In the genomic region with DNA sequence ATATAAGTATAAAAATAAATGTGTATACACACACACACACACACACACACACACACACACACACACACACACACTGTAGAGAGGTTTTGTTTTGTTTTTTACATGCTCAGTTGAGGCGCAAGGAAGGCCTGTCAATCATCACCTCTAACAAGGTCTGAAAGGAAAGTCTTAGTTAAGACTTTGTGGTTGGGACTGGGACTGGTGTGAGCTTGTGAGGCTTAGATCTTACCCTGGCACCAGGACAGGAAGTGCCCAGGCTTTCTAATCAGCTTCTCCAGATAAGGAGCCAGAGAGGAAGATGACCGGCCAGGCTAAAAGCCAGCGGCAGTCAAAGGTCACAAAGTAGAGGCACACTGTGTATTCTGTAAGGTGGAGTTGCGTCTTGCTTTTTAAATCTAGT, we compare ENCODE assay signal across 33 mouse cellular contexts. TPM values are rescaled to one million over a fixed set of nuclear protein-coding genes. Genes with fewer than 3 reads are reported as not detected.
DNase-seq lines count a peak whose midpoint lies in the region; ATAC-seq and TF ChIP-seq lines count a peak whose summit lies in the region.
"Had no signal": no experiment of that assay in that cellular context is flagged by ENCODE, and none has a peak within 500 bp of the region (broad histone marks: within the 10 kb centered on the region; RNA-seq: fewer than 3 reads in every experiment).

No protein-coding gene starts in this region.

- no peaks in the 10 kb centered on the region for H3K9me3 ChIP-seq in liver, postnatal 0 days (ENCODE audit: low read length)
- H3K9me3 ChIP-seq: embryonic facial prominence, embryonic 10.5 days; embryonic facial prominence, embryonic 13.5 days; forebrain, embryonic 13.5 days; G1E; hindbrain, embryonic 10.5 days; hindbrain, embryonic 13.5 days had no signal

- TF ChIP-seq EP300 in liver, postnatal 0 days (IDR thresholded peaks at IDR 0.05; ENCODE audit: low read depth) = no peak

- 41% methylated on average over 4 of the region's 4 CpGs for WGBS in liver, adult 2 months
- WGBS in liver, postnatal 0 days (ENCODE audit: insufficient replicate concordance) = 24% methylated on average over 4 of the region's 4 CpGs

- H3K4me3 ChIP-seq in liver, adult 2 months (ENCODE audit: insufficient read depth, low read depth, low read length) = no peak overlapping the region
- no peak overlapping the region for H3K4me3 ChIP-seq in liver, postnatal 0 days (ENCODE audit: low read depth, low read length)
- H3K4me3 ChIP-seq: embryonic facial prominence, embryonic 10.5 days; embryonic facial prominence, embryonic 13.5 days; erythroblast, embryonic 14.5 days; forebrain, embryonic 13.5 days; hindbrain, embryonic 10.5 days; hindbrain, embryonic 13.5 days had no signal

- H3K36me3 ChIP-seq in liver, adult 2 months (ENCODE audit: control insufficient read depth, insufficient read depth, low read length) = no peaks in the 10 kb centered on the region
- H3K36me3 ChIP-seq in liver, postnatal 0 days (replicated peaks; ENCODE audit: insufficient read depth, low read length) = no peaks in the 10 kb centered on the region
- H3K36me3 ChIP-seq: embryonic facial prominence, embryonic 10.5 days; embryonic facial prominence, embryonic 13.5 days; G1E; hindbrain, embryonic 10.5 days; hindbrain, embryonic 13.5 days had no signal

- TF ChIP-seq POLR2A in liver, adult 2 months (IDR thresholded peaks at IDR 0.05; ENCODE audit: extremely low read depth, insufficient read depth, low read length) = no peak

- H3K4me1 ChIP-seq in liver, adult 2 months (ENCODE audit: control insufficient read depth, insufficient read depth, low read length) = no peaks in the 10 kb centered on the region
- H3K4me1 ChIP-seq in liver, postnatal 0 days (ENCODE audit: insufficient read depth) = no peaks in the 10 kb centered on the region
- H3K4me1 ChIP-seq: embryonic facial prominence, embryonic 10.5 days; embryonic facial prominence, embryonic 13.5 days; forebrain, embryonic 13.5 days; hindbrain, embryonic 10.5 days; hindbrain, embryonic 13.5 days had no signal

- TF ChIP-seq CTCF in liver, adult 2 months (IDR thresholded peaks at IDR 0.05; ENCODE audit: low read depth, low read length) = no peak
- no peak for TF ChIP-seq CTCF in liver, postnatal 0 days (IDR thresholded peaks at IDR 0.05; ENCODE audit: low read depth)

- ATAC-seq in liver, postnatal 0 days = no peak
- ATAC-seq in hematopoietic stem cell, adult 5-6 weeks (replicated peaks in 1 of 2; ENCODE audit: insufficient read depth in 1 of 2, low FRiP score in 2 of 2, low TSS enrichment in 1 of 2, low read depth in 1 of 2, poor library complexity in 2 of 2, severe bottlenecking in 2 of 2) = peak; percentile 67 to 91
- ATAC-seq: forebrain, embryonic 13.5 days; forebrain, embryonic 16.5 days; hindbrain, embryonic 16.5 days; Patski had no signal

- H3K27me3 ChIP-seq in liver, adult 2 months (ENCODE audit: control insufficient read depth, insufficient read depth, low read length) = no peaks in the 10 kb centered on the region
- H3K27me3 ChIP-seq in liver, postnatal 0 days (ENCODE audit: insufficient read depth, low read length) = no peaks in the 10 kb centered on the region
- H3K27me3 ChIP-seq: CH12.LX; embryonic facial prominence, embryonic 13.5 days; forebrain, embryonic 13.5 days; hindbrain, embryonic 13.5 days; Patski had no signal

- no peak overlapping the region for H3K9ac ChIP-seq in liver, adult 2 months (ENCODE audit: low read depth, low read length)
- H3K9ac ChIP-seq in liver, postnatal 0 days (replicated peaks) = no peak overlapping the region
- H3K9ac ChIP-seq: embryonic facial prominence, embryonic 13.5 days; forebrain, embryonic 13.5 days; hindbrain, embryonic 13.5 days had no signal

- no peak overlapping the region for H3K27ac ChIP-seq in liver, adult 2 months (replicated peaks; ENCODE audit: insufficient read depth, low read depth, low read length)
- H3K27ac ChIP-seq in liver, postnatal 0 days (ENCODE audit: low read depth) = no peak overlapping the region
- H3K27ac ChIP-seq: embryonic facial prominence, embryonic 10.5 days; embryonic facial prominence, embryonic 13.5 days; forebrain, embryonic 13.5 days; hindbrain, embryonic 10.5 days; hindbrain, embryonic 13.5 days had no signal

- no peaks in the 10 kb centered on the region for H3K79me2 ChIP-seq in liver, adult 2 months (ENCODE audit: control insufficient read depth, insufficient read depth, low read length)

- no peak overlapping the region for H3K4me2 ChIP-seq in liver, postnatal 0 days (ENCODE audit: low read depth, low read length)
- H3K4me2 ChIP-seq: embryonic facial prominence, embryonic 13.5 days; forebrain, embryonic 13.5 days; heart, embryonic 11.5 days; hindbrain, embryonic 13.5 days had no signal

- peak; percentile 46 for DNase-seq in liver, adult 2 months (ENCODE audit: extremely low read depth, low read depth, low spot score)
- DNase-seq in liver, postnatal 0 days = no peak
- peak; percentile 86 for DNase-seq in 416B (ENCODE audit: low read depth)
- DNase-seq in retina, postnatal 1 day = no peak
- DNase-seq in cerebellum, adult 11-12 months = no peak
- DNase-seq: adrenal gland, postnatal 10 days; adrenal gland, postnatal 36 days; B cell, adult 2 months; cerebellum, adult 2 months; cerebellum, adult 9-11 months; cerebellum, postnatal 25 days; embryo, embryonic 11 days; gastrocnemius, postnatal 10 days; gastrocnemius, postnatal 36 days had no signal

RNA-seq across cellular contexts. Expression of a gene that starts 33.7 kb away (rescaled TPM):
- total RNA-seq in liver, adult 2 months (2014; rRNA removed) = 0.28 TPM in 1 of 2 replicates, not detected in the other
- polyA plus RNA-seq in liver, adult 2 months (2012; rRNA removed) = 0.09 and 0.20 TPM in 2 replicates
- not detected in 2 replicates for polyA plus RNA-seq in liver, postnatal 0 days (2015; fragmentation: Nextera tagmentation; extraction: Ambion mirVana)
- not detected in 2 replicates for total RNA-seq in hematopoietic stem cell, adult 5-6 weeks (2017)
- total RNA-seq: adrenal gland, adult 18-20 months; adrenal gland, postnatal 10 days; adrenal gland, postnatal 36 days; CH12.LX; gastrocnemius, adult 18-20 months; gastrocnemius, postnatal 10 days; gastrocnemius, postnatal 36 days; heart, adult 8-10 months; heart, postnatal 25 days had no signal
- polyA plus RNA-seq: cerebellum, adult 2 months; embryonic facial prominence, embryonic 10.5 days; erythroblast, embryonic 14.5 days; forebrain, embryonic 13.5 days; forebrain, embryonic 16.5 days; G1E; heart, embryonic 11.5 days; heart, embryonic 14.5 days; heart, postnatal 0 days; hindbrain, embryonic 10.5 days; hindbrain, embryonic 13.5 days; hindbrain, embryonic 16.5 days; Patski had no signal

RNA-seq across cellular contexts. Expression of a gene that starts 54.4 kb away (rescaled TPM):
- not detected in 2 replicates for total RNA-seq in liver, adult 2 months (2014; rRNA removed)
- not detected in 2 replicates for polyA plus RNA-seq in liver, adult 2 months (2012; rRNA removed)
- polyA plus RNA-seq in liver, postnatal 0 days (2015; fragmentation: Nextera tagmentation; extraction: Ambion mirVana) = not detected in 2 replicates
- total RNA-seq in hematopoietic stem cell, adult 5-6 weeks (2017) = not detected in 2 replicates
- total RNA-seq: CH12.LX had no signal
- polyA plus RNA-seq: erythroblast, embryonic 14.5 days; forebrain, embryonic 13.5 days; forebrain, embryonic 16.5 days; G1E; heart, embryonic 11.5 days; heart, embryonic 14.5 days; heart, postnatal 0 days; Patski had no signal

Comparison
In these comparisons a context has a peak if more than half of its experiments do, and no peak if none do; other contexts are left out.
1. DNase-seq: peak in liver, adult 2 months (single experiment) and 416B (single experiment); none in liver, postnatal 0 days (single experiment), retina, postnatal 1 day (single experiment) and cerebellum, adult 11-12 months (single experiment).